Mouse (Mus musculus) mouse embryonic stem cell (cell line): Measurements from ENCODE around the gene Mex3b.

ENCODE experiments used
- in situ Hi-C, 2 experiments: fragments of 300-500 bp; cut with MboI; formaldehyde crosslinking; loops; 1 replicate in 1 of 2; 3 replicates in 1 of 2; pipeline ENCODE4 v1.14.3; 2019 to 2020; ENCODE audit warnings: low sequenced_read_pairs in 2 of 2, low pct_unique_long_range_greater_than_20kb in 1 of 2, mixed read lengths in 1 of 2; ENCODE audit not compliant: unreplicated experiment in 1 of 2

Gene Mex3b

DNA sequence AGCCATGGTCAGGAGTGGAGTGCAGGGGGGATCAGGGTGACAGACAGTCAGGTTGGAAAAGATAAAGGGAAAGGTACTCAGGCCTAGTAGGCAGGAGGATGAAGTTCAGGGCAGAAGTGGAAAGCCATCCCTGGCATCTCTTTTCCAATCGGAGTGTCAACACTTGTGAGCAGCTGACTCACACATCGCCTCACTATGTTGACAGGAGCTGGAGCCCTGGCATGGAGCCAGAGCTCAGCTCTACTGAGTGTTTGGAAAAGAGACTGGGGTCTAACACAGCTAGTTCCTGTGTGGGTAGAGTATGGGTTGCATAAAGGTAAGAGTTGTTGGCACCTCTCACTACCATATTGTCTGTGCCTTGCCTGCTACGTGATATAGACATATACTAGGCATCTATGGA, 38.4 kb downstream of the Mex3b start:
- in situ Hi-C loops: no loop called here

DNA sequence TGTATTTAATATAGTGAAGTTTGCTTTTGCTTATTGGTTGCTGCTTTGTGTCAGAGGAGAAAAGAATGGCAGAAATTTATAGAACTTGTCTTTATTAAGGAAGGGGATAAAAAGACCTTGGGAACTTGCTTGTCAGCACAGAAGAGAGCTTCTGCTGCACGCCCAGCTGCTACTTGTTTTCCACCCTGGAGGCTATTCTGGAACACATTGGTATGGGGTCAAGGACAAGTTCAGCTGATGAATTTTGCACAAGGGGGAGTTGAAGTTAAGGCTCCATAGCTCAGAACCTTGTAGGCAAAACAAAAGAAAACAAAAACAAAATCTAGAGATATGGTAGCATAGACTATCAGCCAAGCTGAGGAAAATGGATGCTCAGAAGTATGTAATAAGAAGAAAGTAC, 39.9 kb downstream of the Mex3b start:
- in situ Hi-C loops: no loop called here

- in situ Hi-C loops: no loop called here
Observed at GRCm38 (mm10) chr7:82910536-82911384, 43.6 kb downstream of the Mex3b start.

GRCm38 (mm10) chr7:82911501-82911900, 44.4 kb downstream of the Mex3b start:
- in situ Hi-C loops: no loop called here

GRCm38 (mm10) chr7:82914297-82914696, 47.2 kb downstream of the Mex3b start:
- in situ Hi-C loops: no loop called here
